Mouse (Mus musculus) MEL (cell line): ENCODE data around the gene Wbp4. TPM values are rescaled to one million over a fixed set of nuclear protein-coding genes. Genes with fewer than 3 reads are reported as not detected.
A peak's percentile ranks its signal among the peaks of the same experiment; 100 is the strongest.

Source experiments
- DNase-seq: peaks from one replicate; pipeline ENCODE4 v3.0.0; 2011; ENCODE audit warnings: low read depth, low spot score
- H3K27ac ChIP-seq: 2 replicates; pipeline ENCODE4 v1.5.1; 2012; ENCODE audit warnings: low read depth, mild to moderate bottlenecking, control low read depth, low read length, moderate library complexity; ENCODE audit not compliant: control insufficient read depth
- H3K27me3 ChIP-seq, 2 experiments: fragments of 150-350 bp in 1 of 2; sonication (generic) in 1 of 2; 2 replicates each; pipeline ENCODE4 v1.6.1; 2012; ENCODE audit warnings: low read length in 2 of 2, mild to moderate bottlenecking in 2 of 2, improper control_type of control experiment in 1 of 2, moderate library complexity in 1 of 2; ENCODE audit not compliant: insufficient read depth in 2 of 2, control insufficient read depth in 1 of 2
- H3K36me3 ChIP-seq, 2 experiments: 2 replicates each; pipeline ENCODE4 v1.6.1; 2012 to 2014; ENCODE audit warnings: low read length in 2 of 2, improper control_type of control experiment in 1 of 2, inconsistent platforms in 1 of 2, mild to moderate bottlenecking in 1 of 2; ENCODE audit not compliant: insufficient read depth in 2 of 2, control insufficient read depth in 1 of 2
- H3K4me1 ChIP-seq, 2 experiments: fragments of 150-350 bp in 1 of 2; sonication (generic) in 1 of 2; 2 replicates each; pipeline ENCODE4 v1.6.1; 2012; ENCODE audit warnings: low read length in 2 of 2, improper control_type of control experiment in 1 of 2, mild to moderate bottlenecking in 1 of 2; ENCODE audit not compliant: insufficient read depth in 2 of 2, control insufficient read depth in 1 of 2
- H3K4me3 ChIP-seq, 2 experiments: fragments of 150-350 bp in 1 of 2; sonication (generic) in 1 of 2; 2 replicates each; pipeline ENCODE4 v1.5.1; 2012; ENCODE audit warnings: low read depth in 2 of 2, low read length in 2 of 2, mild to moderate bottlenecking in 2 of 2, moderate library complexity in 2 of 2, control low read depth in 1 of 2, improper control_type of control experiment in 1 of 2; ENCODE audit not compliant: control insufficient read depth in 1 of 2, insufficient read depth in 1 of 2
- H3K79me2 ChIP-seq: 2 replicates; pipeline ENCODE4 v1.6.1; 2012; ENCODE audit warnings: mild to moderate bottlenecking, low read length, moderate library complexity; ENCODE audit not compliant: control insufficient read depth, poor library complexity, insufficient read depth
- H3K9ac ChIP-seq: 2 replicates; pipeline ENCODE4 v1.6.1; 2012; ENCODE audit warnings: low read depth, mild to moderate bottlenecking, control low read depth, low read length, moderate library complexity; ENCODE audit not compliant: control insufficient read depth, poor library complexity, severe bottlenecking
- H3K9me3 ChIP-seq: fragments of 150-350 bp; sonication (generic); replicated peaks from 2 replicates; pipeline ENCODE4 v1.6.1; 2012; ENCODE audit warnings: mild to moderate bottlenecking, low read length, improper control_type of control experiment, moderate library complexity; ENCODE audit not compliant: insufficient read depth
- BHLHE40 ChIP-seq: IDR thresholded peaks from 2 replicates; pipeline ENCODE4 v1.6.1; 2012; ENCODE audit warnings: low read depth, mild to moderate bottlenecking, inconsistent platforms, low read length, improper control_type of control experiment, borderline replicate concordance
- CTCF ChIP-seq, 3 experiments: IDR thresholded peaks in 2 of 3; conservative IDR thresholded peaks in 1 of 3; 2 replicates each; pipeline ENCODE4 v1.5.1; 2011 to 2012; ENCODE audit warnings: low read length in 3 of 3, low read depth in 2 of 3, mild to moderate bottlenecking in 2 of 3, improper control_type of control experiment in 1 of 3, inconsistent platforms in 1 of 3, mixed read lengths in 1 of 3, moderate library complexity in 1 of 3; ENCODE audit not compliant: control insufficient read depth in 1 of 3, insufficient read depth in 1 of 3, poor library complexity in 1 of 3, severe bottlenecking in 1 of 3
- EP300 ChIP-seq, 2 experiments: IDR thresholded peaks; 2 replicates each; pipeline ENCODE4 v1.6.1; 2011; ENCODE audit warnings: improper control_type of control experiment in 2 of 2, low read length in 2 of 2, low read depth in 1 of 2, mild to moderate bottlenecking in 1 of 2
- GATA1 ChIP-seq: IDR thresholded peaks from 2 replicates; pipeline ENCODE4 v1.6.1; 2011; ENCODE audit warnings: low read depth, low read length, improper control_type of control experiment
- HCFC1 ChIP-seq: IDR thresholded peaks from 2 replicates; pipeline ENCODE4 v1.6.1; 2012; ENCODE audit warnings: low read depth, mild to moderate bottlenecking, inconsistent platforms, low read length, improper control_type of control experiment, moderate library complexity
- KAT2A ChIP-seq: conservative IDR thresholded peaks from 2 replicates; pipeline ENCODE4 v1.6.1; 2012; ENCODE audit warnings: low read depth, low read length, improper control_type of control experiment, inconsistent platforms
- MAZ ChIP-seq: IDR thresholded peaks from 2 replicates; pipeline ENCODE4 v1.6.1; 2012; ENCODE audit warnings: low read depth, mild to moderate bottlenecking, inconsistent platforms, low read length, improper control_type of control experiment
- MXI1 ChIP-seq: IDR thresholded peaks from 2 replicates; pipeline ENCODE4 v1.6.1; 2011; ENCODE audit warnings: mild to moderate bottlenecking, low read depth, low read length, improper control_type of control experiment
- MYC ChIP-seq: IDR thresholded peaks from 2 replicates; pipeline ENCODE4 v1.6.1; 2011; ENCODE audit warnings: low read depth, mild to moderate bottlenecking, low read length, improper control_type of control experiment, moderate library complexity
- NELFE ChIP-seq: IDR thresholded peaks from 2 replicates; pipeline ENCODE4 v1.6.1; 2011; ENCODE audit warnings: low read depth, low read length, improper control_type of control experiment
- POLR2AphosphoS2 ChIP-seq: IDR thresholded peaks from 2 replicates; pipeline ENCODE4 v1.6.1; 2011; ENCODE audit warnings: low read length, improper control_type of control experiment
- SMC3 ChIP-seq: IDR thresholded peaks from 2 replicates; pipeline ENCODE4 v1.6.1; 2011; ENCODE audit warnings: low read depth, low read length, improper control_type of control experiment
- TAL1 ChIP-seq: IDR thresholded peaks from 2 replicates; pipeline ENCODE4 v1.6.1; 2012; ENCODE audit warnings: mild to moderate bottlenecking, inconsistent platforms, low read length, moderate library complexity, mixed read lengths
- TBP ChIP-seq: IDR thresholded peaks from 2 replicates; pipeline ENCODE4 v1.8.0; 2011; ENCODE audit warnings: low read depth, low read length, improper control_type of control experiment
- TCF12 ChIP-seq: IDR thresholded peaks from 2 replicates; pipeline ENCODE4 v1.6.1; 2014; ENCODE audit warnings: low read depth, mild to moderate bottlenecking, inconsistent platforms, low read length, improper control_type of control experiment, moderate library complexity
- USF1 ChIP-seq: IDR thresholded peaks from 2 replicates; pipeline ENCODE4 v1.6.1; 2014; ENCODE audit warnings: low read depth, mild to moderate bottlenecking, inconsistent platforms, low read length, improper control_type of control experiment, moderate library complexity
- USF2 ChIP-seq, 2 experiments: IDR thresholded peaks; 2 replicates each; pipeline ENCODE4 v1.6.1; 2011 to 2012; ENCODE audit warnings: improper control_type of control experiment in 2 of 2, low read length in 2 of 2, borderline replicate concordance in 1 of 2, inconsistent platforms in 1 of 2, low read depth in 1 of 2, mild to moderate bottlenecking in 1 of 2; ENCODE audit not compliant: insufficient read depth in 1 of 2
- ZMIZ1 ChIP-seq: IDR thresholded peaks from 2 replicates; pipeline ENCODE4 v1.6.1; 2012; ENCODE audit warnings: low read depth, mild to moderate bottlenecking, inconsistent platforms, low read length, improper control_type of control experiment, moderate library complexity
- ZNF384 ChIP-seq: IDR thresholded peaks from 2 replicates; pipeline ENCODE4 v1.6.1; 2012; ENCODE audit warnings: low read depth, mild to moderate bottlenecking, inconsistent platforms, low read length, improper control_type of control experiment
- polyA plus RNA-seq, 2 experiments: library from polyadenylated mRNA; stranded (reverse) in 1 of 2; unstranded in 1 of 2; fragments of >175 nt in 1 of 2; fragments of >200 nt in 1 of 2; gene quantifications; 2 replicates each; pipeline versions ENCODE4 v1.2.1 to v1.2.4; 2012; ENCODE audit warnings: low replicate concordance in 2 of 2, low read depth in 1 of 2; ENCODE audit not compliant: insufficient read length in 2 of 2, insufficient read depth in 1 of 2, missing spikeins in 1 of 2
- total RNA-seq: library from RNA; depleted of rRNA; stranded (reverse); fragments of 300-350 nt; gene quantifications from 2 replicates; pipeline ENCODE4 v1.2.3, GENCODE M21; 2012

Gene Wbp4
- total and polyA plus RNA-seq, 3 experiments = 15.9 to 87.6 (median 22.1) TPM

DNA sequence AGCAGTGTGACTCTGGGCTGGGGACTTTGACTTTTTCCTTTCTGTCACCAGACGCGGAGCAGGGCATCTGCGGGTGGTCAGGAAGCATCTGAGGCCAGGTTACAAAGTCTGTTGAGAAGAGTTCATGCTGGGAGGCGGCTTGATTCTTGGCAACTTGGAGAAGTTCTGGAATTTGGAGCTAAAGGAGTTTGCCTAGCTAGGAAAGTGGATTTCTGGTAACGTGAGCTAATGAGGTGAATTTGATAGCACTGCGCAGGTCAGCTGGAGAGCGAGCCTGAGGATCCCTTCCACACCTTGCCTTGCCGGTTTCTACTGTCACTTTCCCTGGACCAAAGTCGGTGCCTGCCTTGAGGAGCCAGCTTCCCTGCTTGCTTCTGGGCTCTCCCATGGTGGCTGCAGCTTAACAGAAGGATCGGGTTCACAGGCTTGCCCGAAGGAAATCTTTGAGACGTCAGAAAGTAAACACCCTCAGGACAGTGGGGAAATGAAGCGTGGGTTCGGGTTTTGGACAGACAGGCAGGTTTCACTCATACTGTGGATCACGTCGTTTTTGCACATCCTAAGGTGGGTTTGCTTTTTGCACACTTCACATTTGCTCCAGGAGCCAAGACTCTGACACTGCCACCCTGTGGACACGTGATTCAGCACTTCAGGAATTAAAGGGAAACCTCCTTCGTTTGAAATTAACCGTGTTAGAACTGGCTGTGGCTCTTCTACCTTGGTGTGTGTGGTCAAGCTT is 5.8 kb upstream of the Wbp4 start (continued):
- TF ChIP-seq MYC = peak; percentile 60; the same call in 1 of the 2 replicates
- TF ChIP-seq TBP = peak; percentile 47; the same call in 1 of the 2 replicates
- peak; percentile 57 for TF ChIP-seq HCFC1
- no peak for TF ChIP-seq MAZ

DNA sequence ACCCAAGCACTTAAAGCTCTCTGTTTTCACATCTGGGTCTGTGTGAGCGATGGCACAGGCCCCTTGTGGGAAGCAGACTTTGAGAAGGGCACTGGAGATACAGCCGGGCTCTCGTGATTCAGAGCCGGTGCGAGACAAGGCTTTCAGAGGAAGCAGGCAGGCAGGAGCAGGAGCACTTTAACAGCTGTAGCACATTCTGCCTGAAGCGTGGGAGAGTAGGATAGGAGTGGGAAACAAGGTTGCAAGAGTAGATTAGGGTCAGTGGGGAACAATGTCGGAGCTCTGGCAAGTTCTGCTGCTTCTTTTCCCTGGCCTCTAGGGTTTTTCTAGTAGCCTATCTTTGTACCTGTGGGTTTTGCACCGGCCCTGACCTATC is 5.3 kb upstream of the Wbp4 start:
- Histone ChIP-seq H3K4me3 (peak overlapping the region; percentile 78 to 81), H3K27me3 (no peaks in the 10 kb centered on the region), H3K36me3 (peaks cover 0 to 7% of the 10 kb centered on the region in 2 experiments; a peak in 2 of 4 replicates), H3K4me1 (peaks cover 0 to 8% of the 10 kb centered on the region in 2 experiments; a peak in 2 of 4 replicates)
- DNase-seq = peak; percentile 59
- 0 out of 2 replicates have a peak, but pooled peaks have one; percentile 4 for TF ChIP-seq GATA1
- TF ChIP-seq ZNF384 = no peak
- TF ChIP-seq USF1 = no peak
- no peak for TF ChIP-seq NELFE
- TF ChIP-seq TAL1 = peak; percentile 78
- no peak for TF ChIP-seq KAT2A
- no peak for TF ChIP-seq MXI1
- no peak for TF ChIP-seq SMC3
- TF ChIP-seq TCF12 = no peak
- TF ChIP-seq MAZ = no peak
- no peak for TF ChIP-seq CTCF (IDR thresholded peaks at IDR 0.05 in 2 of 3, conservative IDR thresholded peaks at IDR 0.05 in 1 of 3; ENCODE audit: control insufficient read depth in 1 of 3, insufficient read depth in 1 of 3, low read depth in 2 of 3, low read length in 3 of 3, poor library complexity in 1 of 3, severe bottlenecking in 1 of 3)
- TF ChIP-seq ZMIZ1 = no peak
- peak in 1 of 2 experiments; percentile 21; a peak in 1 of 4 replicates for TF ChIP-seq EP300 (IDR thresholded peaks at IDR 0.05; ENCODE audit: low read depth in 1 of 2, low read length in 2 of 2)
- TF ChIP-seq, all 39 proteins: peak for 3
- Histone ChIP-seq H3K9ac (peak overlapping the region; percentile 65), H3K79me2 (peaks cover 3% of the 10 kb centered on the region; the same call in 1 of the 2 replicates), H3K27ac (peak overlapping the region; percentile 24; the same call in 1 of the 2 replicates), H3K9me3 (no peaks in the 10 kb centered on the region)

DNA sequence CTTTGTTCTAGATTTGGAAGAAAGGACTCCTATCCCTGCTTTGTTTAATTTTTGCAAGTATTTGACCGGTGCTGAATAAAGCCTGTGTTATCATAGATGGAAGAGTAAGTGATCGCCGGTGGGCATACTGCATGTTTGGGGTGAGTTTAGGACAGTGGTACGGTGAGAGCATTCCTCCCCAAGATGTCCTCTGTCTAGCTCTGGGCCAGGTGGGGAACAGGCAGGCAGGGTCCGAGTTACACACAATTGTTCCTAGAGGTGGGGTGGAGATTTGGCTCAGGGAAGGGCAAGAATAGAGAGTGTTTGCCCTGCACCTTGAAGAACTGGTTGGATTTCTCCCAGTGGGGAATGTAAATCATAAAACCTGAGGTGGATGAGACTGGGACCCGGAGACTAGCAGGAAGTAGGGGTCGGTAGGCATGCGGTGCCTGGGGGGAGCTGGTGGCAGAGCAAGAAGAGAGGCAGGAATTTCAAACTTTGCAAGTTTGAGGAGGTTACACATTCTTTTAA is 2.3 kb upstream of the Wbp4 start:
- no peak overlapping the region for H3K9ac ChIP-seq
- no peak overlapping the region for H3K4me3 ChIP-seq
- H3K36me3 ChIP-seq = peaks cover 0 to 13% of the 10 kb centered on the region in 2 experiments; a peak in 2 of 4 replicates
- H3K9me3 ChIP-seq = no peaks in the 10 kb centered on the region
- H3K27me3 ChIP-seq = no peaks in the 10 kb centered on the region
- H3K4me1 ChIP-seq = peaks cover 0 to 12% of the 10 kb centered on the region in 2 experiments; a peak in 3 of 4 replicates
- H3K27ac ChIP-seq = no peak overlapping the region
- TF ChIP-seq USF2 (IDR thresholded peaks at IDR 0.05; ENCODE audit: borderline replicate concordance in 1 of 2, insufficient read depth in 1 of 2, low read depth in 1 of 2, low read length in 2 of 2) (no peak), BHLHE40 (no peak), SMC3 (no peak), EP300 (IDR thresholded peaks at IDR 0.05; ENCODE audit: low read depth in 1 of 2, low read length in 2 of 2) (no peak), TBP (no peak), KAT2A (no peak), POLR2AphosphoS2 (no peak)
- TF ChIP-seq, all 39 proteins: peak for 0
- H3K79me2 ChIP-seq = peaks cover 14% of the 10 kb centered on the region
- no peak for DNase-seq
